Mouse (Mus musculus): ENCODE results near the gene 2610318N02Rik. TPM values are rescaled to one million over a fixed set of nuclear protein-coding genes. Genes with fewer than 3 reads are reported as not detected.

Gene 2610318N02Rik
- polyA plus RNA-seq, 1 experiment from 2014 or later: 4.4 TPM

DNA sequence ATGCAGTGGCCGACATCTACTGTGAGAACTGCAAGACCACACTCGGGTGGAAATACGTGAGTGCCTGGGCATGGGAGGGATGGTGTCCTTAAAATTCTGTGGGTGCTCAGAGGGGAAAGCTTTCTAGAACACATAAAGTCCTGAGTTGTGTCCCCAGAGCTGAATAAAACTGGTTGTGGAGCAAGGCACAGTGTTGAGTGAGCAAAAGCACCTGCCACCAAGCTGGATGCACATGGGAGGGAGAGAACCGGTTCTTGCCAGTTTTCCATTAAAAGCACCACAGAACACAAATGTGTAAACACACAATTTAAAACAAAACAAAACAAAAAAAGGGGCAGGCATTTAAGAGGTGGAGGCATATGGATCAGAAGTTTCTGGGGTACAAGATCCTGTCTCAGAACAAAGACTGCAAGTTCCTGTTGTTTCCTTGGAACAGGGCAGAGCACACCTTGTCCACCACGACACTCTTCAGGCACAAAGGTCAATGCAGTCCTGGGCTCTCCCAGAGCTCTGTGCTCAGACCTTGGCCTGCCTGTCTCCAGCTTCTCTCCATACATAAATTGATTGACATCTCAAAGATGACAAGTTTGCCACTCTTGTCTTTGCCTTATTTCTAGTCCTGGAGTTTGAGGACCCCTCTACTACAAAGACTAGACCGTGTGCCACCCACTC lies 42.7 kb downstream of the 2610318N02Rik start:
- Histone ChIP-seq H3K4me2 (replicated peaks; ENCODE audit: low read depth) (no peak overlapping the region), H3K27me3 (ENCODE audit: control insufficient read depth, insufficient read depth, low read length) (no peaks in the 10 kb centered on the region), H3K36me3 (ENCODE audit: control insufficient read depth, insufficient read depth, low read length) (peaks cover 16% of the 10 kb centered on the region), H3K4me1 (replicated peaks; ENCODE audit: control insufficient read depth, insufficient read depth) (no peaks in the 10 kb centered on the region), H3K9me3 (ENCODE audit: control insufficient read depth, low read length) (no peaks in the 10 kb centered on the region), H3K9ac (ENCODE audit: low read length) (no peak overlapping the region), H3K4me3 (ENCODE audit: low read depth, low read length) (no peak overlapping the region), H3K27ac (replicated peaks) (no peak overlapping the region)
- TF ChIP-seq EP300 (optimal IDR thresholded peaks at IDR 0.05) (no peak), CTCF (IDR thresholded peaks at IDR 0.05; ENCODE audit: low read depth) (no peak)
- 82% methylated on average over 6 of the region's 6 CpGs for WGBS
- ATAC-seq (ENCODE audit: low FRiP score, low TSS enrichment): no peak
- DNase-seq (ENCODE audit: low spot score): no peak

DNA sequence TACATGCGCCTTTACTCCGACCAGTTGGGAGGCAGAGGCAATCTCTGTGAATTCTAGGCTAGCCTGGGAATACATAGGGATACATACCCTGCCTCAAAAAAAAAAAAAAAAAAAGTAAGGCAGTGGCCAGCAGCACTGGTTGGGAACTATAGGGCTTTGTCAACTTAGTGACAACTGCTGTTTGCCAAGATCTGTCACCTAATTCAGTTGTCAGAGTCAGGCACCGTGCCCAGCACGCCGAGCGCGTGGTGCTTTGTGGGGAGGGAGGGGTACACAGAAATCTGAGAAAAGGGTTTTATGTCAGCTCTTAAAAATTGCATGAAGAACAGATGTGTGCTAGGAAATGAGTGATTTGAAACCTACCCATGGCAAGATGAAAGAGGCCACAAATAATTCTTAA lies 46.9 kb downstream of the 2610318N02Rik start:
- no peaks in the 10 kb centered on the region; the same call in 1 of the 2 replicates for H3K36me3 ChIP-seq (ENCODE audit: control insufficient read depth, insufficient read depth, low read length)
- H3K4me3 ChIP-seq (ENCODE audit: low read depth, low read length): no peak overlapping the region
- H3K27me3 ChIP-seq (ENCODE audit: control insufficient read depth, insufficient read depth, low read length): no peaks in the 10 kb centered on the region
- WGBS: 83% methylated on average over 7 of the region's 7 CpGs
- H3K27ac ChIP-seq (replicated peaks): no peak overlapping the region
- no peaks in the 10 kb centered on the region for H3K4me1 ChIP-seq (replicated peaks; ENCODE audit: control insufficient read depth, insufficient read depth)
- no peak overlapping the region for H3K9ac ChIP-seq (ENCODE audit: low read length)
- no peaks in the 10 kb centered on the region for H3K9me3 ChIP-seq (ENCODE audit: control insufficient read depth, low read length)
- TF ChIP-seq EP300 (optimal IDR thresholded peaks at IDR 0.05) (no peak), CTCF (IDR thresholded peaks at IDR 0.05; ENCODE audit: low read depth) (no peak)
- no peak overlapping the region for H3K4me2 ChIP-seq (replicated peaks; ENCODE audit: low read depth)
- no peak for DNase-seq (ENCODE audit: low spot score)
- ATAC-seq (ENCODE audit: low FRiP score, low TSS enrichment): no peak

DNA sequence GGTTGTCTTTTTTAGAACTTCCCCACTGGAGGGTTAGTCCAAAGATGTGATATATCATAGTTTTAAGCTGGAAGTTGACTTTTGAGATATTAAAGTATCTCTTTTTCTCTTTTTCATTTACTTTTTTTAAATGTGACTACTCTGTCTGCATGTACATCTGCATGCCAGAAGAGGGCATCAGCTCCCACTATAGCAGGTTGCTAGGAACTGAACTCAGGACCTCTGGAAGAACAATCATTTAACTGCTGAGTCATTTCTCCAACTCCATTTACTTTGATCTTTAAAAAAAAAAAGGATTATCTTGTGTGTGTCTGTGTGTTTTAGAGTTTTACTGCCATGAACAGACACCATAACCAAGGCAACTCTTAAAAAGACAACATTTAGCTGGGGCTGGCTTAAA lies 48.1 kb downstream of the 2610318N02Rik start:
- Histone ChIP-seq H3K27me3 (ENCODE audit: control insufficient read depth, insufficient read depth, low read length) (no peaks in the 10 kb centered on the region), H3K9ac (ENCODE audit: low read length) (no peak overlapping the region), H3K27ac (replicated peaks) (no peak overlapping the region), H3K4me2 (replicated peaks; ENCODE audit: low read depth) (no peak overlapping the region), H3K4me3 (ENCODE audit: low read depth, low read length) (no peak overlapping the region), H3K9me3 (ENCODE audit: control insufficient read depth, low read length) (no peaks in the 10 kb centered on the region), H3K4me1 (replicated peaks; ENCODE audit: control insufficient read depth, insufficient read depth) (no peaks in the 10 kb centered on the region), H3K36me3 (ENCODE audit: control insufficient read depth, insufficient read depth, low read length) (no peaks in the 10 kb centered on the region; the same call in 1 of the 2 replicates)
- no peak for ATAC-seq (ENCODE audit: low FRiP score, low TSS enrichment)
- TF ChIP-seq EP300 (optimal IDR thresholded peaks at IDR 0.05): no peak
- TF ChIP-seq CTCF (IDR thresholded peaks at IDR 0.05; ENCODE audit: low read depth): peak; percentile 13; the same call in 1 of the 2 replicates
- DNase-seq (ENCODE audit: low spot score): no peak

DNA sequence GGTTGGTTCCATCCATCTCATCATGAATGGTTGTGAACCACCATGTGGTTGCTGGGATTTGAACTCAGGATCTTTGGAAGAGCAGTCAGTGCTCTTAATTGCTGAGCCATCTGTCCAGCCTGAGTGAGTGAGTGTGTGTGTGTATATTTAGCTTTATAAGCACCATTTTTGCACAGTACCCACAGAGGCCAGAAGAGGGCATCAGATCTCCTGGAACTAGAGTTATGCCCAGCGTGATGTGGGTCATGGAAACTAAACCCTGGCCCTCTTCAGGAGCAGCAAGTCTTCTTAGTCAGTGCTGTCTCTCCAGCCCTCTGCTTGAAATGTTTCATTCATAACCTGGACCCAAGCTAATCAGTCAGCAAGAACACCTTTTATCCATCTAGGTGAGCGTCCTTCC lies 48.7 kb downstream of the 2610318N02Rik start:
- no peaks in the 10 kb centered on the region for H3K27me3 ChIP-seq (ENCODE audit: control insufficient read depth, insufficient read depth, low read length)
- TF ChIP-seq CTCF (IDR thresholded peaks at IDR 0.05; ENCODE audit: low read depth) (peak; percentile 23; the same call in 1 of the 2 replicates), EP300 (optimal IDR thresholded peaks at IDR 0.05) (no peak)
- ATAC-seq (ENCODE audit: low FRiP score, low TSS enrichment): no peak
- no peak overlapping the region for H3K9ac ChIP-seq (ENCODE audit: low read length)
- no peak for DNase-seq (ENCODE audit: low spot score)
- no peak overlapping the region for H3K4me3 ChIP-seq (ENCODE audit: low read depth, low read length)
- H3K4me2 ChIP-seq (replicated peaks; ENCODE audit: low read depth): no peak overlapping the region
- no peaks in the 10 kb centered on the region for H3K4me1 ChIP-seq (replicated peaks; ENCODE audit: control insufficient read depth, insufficient read depth)
- WGBS: 94% methylated on average over 2 of the region's 2 CpGs
- H3K9me3 ChIP-seq (ENCODE audit: control insufficient read depth, low read length): no peaks in the 10 kb centered on the region
- H3K27ac ChIP-seq (replicated peaks): no peak overlapping the region
- H3K36me3 ChIP-seq (ENCODE audit: control insufficient read depth, insufficient read depth, low read length): no peaks in the 10 kb centered on the region; the same call in 1 of the 2 replicates

DNA sequence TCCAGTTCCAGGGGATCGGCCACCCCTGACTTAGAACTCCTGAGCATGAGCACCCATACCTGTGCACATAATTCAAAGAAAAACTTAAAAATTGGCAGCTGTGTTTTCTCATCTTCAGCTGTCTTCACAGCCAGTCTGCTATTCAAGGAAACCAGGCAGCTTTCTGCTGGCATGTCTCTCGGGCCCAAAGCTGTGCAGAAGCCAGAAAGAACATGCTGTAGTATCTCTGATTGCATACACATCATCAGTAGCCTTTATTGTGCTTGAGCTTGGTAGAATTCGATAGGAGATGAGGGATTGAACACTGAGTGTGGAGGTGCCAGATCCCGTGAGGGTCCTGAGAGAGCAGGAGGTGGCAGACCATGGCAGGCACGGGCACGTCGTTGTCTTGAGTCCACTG lies 52.0 kb downstream of the 2610318N02Rik start:
- Histone ChIP-seq H3K27me3 (ENCODE audit: control insufficient read depth, insufficient read depth, low read length) (no peaks in the 10 kb centered on the region), H3K9ac (ENCODE audit: low read length) (no peak overlapping the region), H3K9me3 (ENCODE audit: control insufficient read depth, low read length) (no peaks in the 10 kb centered on the region), H3K27ac (replicated peaks) (no peak overlapping the region), H3K36me3 (ENCODE audit: control insufficient read depth, insufficient read depth, low read length) (no peaks in the 10 kb centered on the region), H3K4me1 (replicated peaks; ENCODE audit: control insufficient read depth, insufficient read depth) (no peaks in the 10 kb centered on the region), H3K4me2 (replicated peaks; ENCODE audit: low read depth) (no peak overlapping the region), H3K4me3 (ENCODE audit: low read depth, low read length) (no peak overlapping the region)
- 87% methylated on average over 7 of the region's 7 CpGs for WGBS
- TF ChIP-seq CTCF (IDR thresholded peaks at IDR 0.05; ENCODE audit: low read depth): no peak
- TF ChIP-seq EP300 (optimal IDR thresholded peaks at IDR 0.05): no peak
- DNase-seq (ENCODE audit: low spot score): no peak
- no peak for ATAC-seq (ENCODE audit: low FRiP score, low TSS enrichment)

DNA sequence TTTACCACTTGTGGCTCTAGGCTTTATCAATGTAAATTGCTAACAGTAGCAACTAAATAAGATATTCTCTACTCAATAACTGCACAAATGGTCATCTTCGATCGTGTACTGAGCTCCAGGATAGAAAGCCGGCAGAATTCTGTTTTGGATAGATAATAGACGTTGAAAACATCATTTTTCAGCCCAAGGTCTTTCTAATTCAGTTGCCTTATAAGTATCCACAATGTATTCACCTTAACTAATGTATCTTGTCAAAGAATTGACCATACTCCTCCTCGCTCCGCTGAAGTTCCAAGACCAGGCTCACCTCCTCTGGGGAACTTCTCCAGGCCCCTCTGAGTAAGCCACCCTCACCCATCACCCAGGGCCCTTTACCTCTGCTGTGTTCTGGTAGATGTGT lies 54.3 kb downstream of the 2610318N02Rik start:
- Histone ChIP-seq H3K4me1 (replicated peaks; ENCODE audit: control insufficient read depth, insufficient read depth) (no peaks in the 10 kb centered on the region), H3K27me3 (ENCODE audit: control insufficient read depth, insufficient read depth, low read length) (no peaks in the 10 kb centered on the region), H3K4me2 (replicated peaks; ENCODE audit: low read depth) (peak overlapping the region; percentile 89), H3K9ac (ENCODE audit: low read length) (no peak overlapping the region), H3K27ac (replicated peaks) (no peak overlapping the region), H3K9me3 (ENCODE audit: control insufficient read depth, low read length) (no peaks in the 10 kb centered on the region), H3K4me3 (ENCODE audit: low read depth, low read length) (peak overlapping the region; percentile 70), H3K36me3 (ENCODE audit: control insufficient read depth, insufficient read depth, low read length) (no peaks in the 10 kb centered on the region)
- 32% methylated on average over 6 of the region's 6 CpGs for WGBS
- no peak for ATAC-seq (ENCODE audit: low FRiP score, low TSS enrichment)
- TF ChIP-seq EP300 (optimal IDR thresholded peaks at IDR 0.05) (no peak), CTCF (IDR thresholded peaks at IDR 0.05; ENCODE audit: low read depth) (no peak)
- no peak for DNase-seq (ENCODE audit: low spot score)
